Mouse (Mus musculus) embryo, embryonic 10.5 days (tissue): ENCODE data around the gene Cd93.
A peak's percentile ranks its signal among the peaks of the same experiment; 100 is the strongest.

Experiments used
- DNase-seq: peaks from one replicate; pipeline ENCODE4 v3.0.0-alpha.2; 2015; ENCODE audit warnings: low spot score

Cd93 gene

GRCm38 (mm10) chr2:148442172-148442571, 1.2 kb downstream of the Cd93 start:
- DNase-seq, result no peak

GRCm38 (mm10) chr2:148441421-148441820, 1.9 kb downstream of the Cd93 start:
- DNase-seq, result no peak

DNA sequence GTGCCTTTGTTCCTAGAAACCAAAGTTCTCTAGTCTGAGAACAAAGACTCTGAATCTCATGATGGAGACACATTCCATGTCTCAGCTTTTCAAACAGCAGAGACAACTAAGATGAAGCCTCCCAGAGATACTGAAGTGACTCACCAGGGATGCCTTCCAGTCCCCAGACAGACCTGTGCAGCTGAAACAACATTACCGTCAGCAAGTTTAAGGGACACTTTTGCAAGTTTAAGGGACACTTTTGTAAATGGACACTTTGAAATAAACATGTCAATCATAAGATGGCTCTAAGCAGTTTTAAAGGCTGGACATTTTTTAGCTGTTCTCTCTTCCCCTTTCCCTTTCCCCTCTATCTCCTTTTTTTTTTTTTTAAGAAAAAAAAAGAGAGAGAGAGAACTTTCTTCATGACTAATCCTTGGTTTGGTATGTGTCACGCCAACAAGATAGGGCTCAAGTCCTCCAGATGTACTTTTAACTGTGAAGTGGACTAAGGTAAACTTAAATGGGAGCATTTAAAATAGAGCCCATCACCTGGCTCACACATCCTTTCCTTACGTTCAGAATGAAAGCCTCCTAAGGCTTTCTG, 3.6 kb downstream of the Cd93 start:
- no peak for DNase-seq

DNA sequence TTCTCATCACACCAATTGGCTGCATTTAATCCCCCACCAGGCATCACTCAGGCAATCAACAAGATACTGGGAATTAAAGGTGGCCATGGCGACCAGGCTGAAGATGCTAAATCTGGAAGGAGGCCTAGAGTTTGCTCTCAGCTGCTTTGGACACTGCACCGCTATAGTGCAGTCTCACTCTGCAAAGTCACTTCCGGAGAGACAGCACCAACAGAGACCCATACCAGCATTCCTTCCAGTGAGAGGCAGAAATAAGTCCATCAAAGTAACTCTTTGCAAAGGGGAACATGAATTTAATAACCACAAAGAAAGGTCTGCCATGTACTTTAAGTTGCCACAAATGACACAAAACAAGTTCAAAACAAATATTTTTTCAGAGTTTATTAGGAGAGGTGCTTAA, 7.1 kb downstream of the Cd93 start:
- no peak for DNase-seq

DNA sequence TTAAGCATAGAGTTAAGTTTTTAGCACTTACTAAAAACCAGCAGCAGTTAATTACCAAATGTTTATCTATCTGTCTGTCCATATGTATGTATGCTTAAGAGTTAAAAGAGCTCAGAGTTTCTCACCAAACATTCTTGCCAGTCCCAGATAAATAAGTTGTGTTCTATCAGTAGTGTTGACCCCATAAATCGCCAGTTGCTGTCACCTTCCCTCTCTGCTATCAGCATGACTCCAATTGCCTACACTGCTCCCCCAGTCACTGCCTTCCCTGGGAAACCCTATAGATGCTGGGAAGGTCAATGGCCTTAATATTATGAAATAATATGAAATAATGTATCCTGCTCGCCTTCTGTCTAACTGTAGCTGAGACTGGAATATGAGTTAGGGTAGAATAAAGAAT, 11.0 kb downstream of the Cd93 start:
- no peak for DNase-seq

- DNase-seq, result no peak
Observed at GRCm38 (mm10) chr2:148430941-148431340, 12.4 kb downstream of the Cd93 start.

DNA sequence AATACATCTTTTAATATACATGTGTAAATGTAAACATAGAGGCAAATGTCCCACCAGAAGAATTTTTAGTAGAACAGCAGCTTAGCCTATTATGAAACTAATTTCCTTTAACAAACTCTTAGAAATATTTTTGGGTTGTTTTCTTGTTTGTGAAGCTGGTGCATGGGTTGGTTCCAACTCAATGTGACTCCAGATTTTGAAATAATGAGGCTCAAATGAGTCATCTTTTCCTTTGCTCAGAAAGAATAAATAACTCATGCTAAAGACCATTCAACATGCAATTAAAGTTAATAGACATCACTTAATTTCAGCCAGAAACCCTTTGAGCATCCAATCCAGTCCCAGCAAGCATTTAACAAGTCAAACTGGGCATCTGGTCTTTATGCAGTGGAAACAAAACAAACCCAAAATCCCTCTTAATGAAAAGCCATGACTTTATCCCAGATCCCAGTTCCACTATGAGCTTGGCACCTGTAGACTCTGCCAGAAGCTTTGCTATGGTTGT, 14.3 kb downstream of the Cd93 start:
- no peak for DNase-seq

- DNase-seq, result no peak
Observed at GRCm38 (mm10) chr2:148428523-148428922, 14.8 kb downstream of the Cd93 start.

- DNase-seq, result no peak
Observed at GRCm38 (mm10) chr2:148427553-148427952, 15.8 kb downstream of the Cd93 start.

DNA sequence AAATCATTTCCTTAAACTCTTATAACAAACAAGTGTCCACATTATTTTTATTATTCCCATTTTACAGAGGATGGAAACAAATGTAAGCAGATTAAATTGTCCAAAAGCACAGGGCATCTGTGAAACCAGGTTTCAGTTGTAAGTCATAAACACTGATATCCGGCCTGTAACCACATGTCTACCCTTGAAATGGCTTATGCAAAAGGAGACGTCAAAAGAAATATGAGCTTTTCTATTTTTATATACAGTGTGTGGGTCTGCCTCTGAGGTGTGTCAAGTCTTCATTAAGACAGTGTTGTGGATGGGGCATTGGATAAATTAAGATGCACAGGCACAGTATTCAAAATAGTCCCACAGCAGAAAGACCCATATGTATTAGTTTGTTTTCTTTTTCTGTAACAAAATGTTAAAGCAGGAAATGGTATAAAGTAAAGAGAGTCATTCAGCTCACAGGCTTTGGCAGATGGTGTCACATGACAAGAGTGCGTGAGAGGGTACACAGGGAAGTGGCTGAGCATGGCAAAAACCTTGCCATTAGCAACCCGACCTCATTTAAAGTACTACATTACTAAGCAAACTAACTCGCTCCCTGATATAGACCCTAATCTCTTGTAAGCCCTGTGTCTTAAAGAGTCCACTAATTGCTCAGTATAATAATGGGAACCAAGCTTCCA, 17.5 kb downstream of the Cd93 start:
- no peak for DNase-seq

GRCm38 (mm10) chr2:148421706-148422105, 21.7 kb downstream of the Cd93 start:
- no peak for DNase-seq

GRCm38 (mm10) chr2:148421112-148421511, 22.3 kb downstream of the Cd93 start:
- no peak for DNase-seq

- DNase-seq, result no peak
Observed at GRCm38 (mm10) chr2:148419776-148420175, 23.6 kb downstream of the Cd93 start.

DNA sequence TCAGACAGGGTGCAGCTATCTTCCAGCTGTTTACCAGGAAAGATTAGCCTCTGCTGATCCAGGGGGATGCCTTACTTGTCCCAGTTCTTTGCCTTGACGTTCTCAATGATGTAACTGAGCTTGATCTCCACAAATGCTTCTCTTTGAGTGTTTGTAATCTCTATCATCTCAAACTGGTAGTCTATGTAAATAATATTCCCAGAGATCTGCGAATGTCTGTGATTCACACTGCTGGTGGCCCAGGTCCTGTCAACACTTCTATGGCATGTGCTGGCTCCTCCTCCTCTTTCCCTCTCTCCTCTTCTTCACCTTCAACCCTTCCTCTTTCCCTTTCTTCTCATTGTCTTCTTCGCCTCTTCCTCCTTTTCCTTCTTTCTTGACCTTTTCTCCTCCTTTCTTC, 24.2 kb downstream of the Cd93 start:
- DNase-seq, result no peak

GRCm38 (mm10) chr2:148409821-148410220, 33.5 kb downstream of the Cd93 start:
- no peak for DNase-seq

DNA sequence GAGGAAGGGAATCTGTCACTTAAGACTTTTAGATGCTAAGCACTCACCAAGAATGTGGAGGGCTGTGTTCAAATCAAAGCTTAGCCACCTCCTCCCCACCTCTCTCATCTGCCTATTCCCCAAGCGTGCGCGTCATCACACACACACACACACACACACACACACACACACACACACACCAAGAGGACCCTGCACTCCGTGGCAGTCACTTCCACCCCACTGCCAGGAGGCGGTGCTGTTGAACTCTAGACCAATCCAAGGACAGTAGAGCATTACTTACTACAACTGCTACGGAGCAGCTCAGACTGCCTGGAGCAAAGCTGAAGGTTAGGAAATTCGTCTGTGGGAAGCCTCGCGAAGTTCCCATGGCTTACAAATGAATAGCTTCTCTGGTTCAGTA, 34.2 kb downstream of the Cd93 start:
- DNase-seq, result peak; percentile 81

- DNase-seq, result no peak
Observed at GRCm38 (mm10) chr2:148408761-148409120, 34.6 kb downstream of the Cd93 start.

- DNase-seq, result peak; percentile 71
Observed at GRCm38 (mm10) chr2:148407870-148408760, 35.2 kb downstream of the Cd93 start, which contains the start of gene Thbd. Gene Thbd, minus strand, starts transcription at chr2:148408188.

- DNase-seq, result peak; percentile 46
Observed at GRCm38 (mm10) chr2:148406971-148407869, 36.1 kb downstream of the Cd93 start.

DNA sequence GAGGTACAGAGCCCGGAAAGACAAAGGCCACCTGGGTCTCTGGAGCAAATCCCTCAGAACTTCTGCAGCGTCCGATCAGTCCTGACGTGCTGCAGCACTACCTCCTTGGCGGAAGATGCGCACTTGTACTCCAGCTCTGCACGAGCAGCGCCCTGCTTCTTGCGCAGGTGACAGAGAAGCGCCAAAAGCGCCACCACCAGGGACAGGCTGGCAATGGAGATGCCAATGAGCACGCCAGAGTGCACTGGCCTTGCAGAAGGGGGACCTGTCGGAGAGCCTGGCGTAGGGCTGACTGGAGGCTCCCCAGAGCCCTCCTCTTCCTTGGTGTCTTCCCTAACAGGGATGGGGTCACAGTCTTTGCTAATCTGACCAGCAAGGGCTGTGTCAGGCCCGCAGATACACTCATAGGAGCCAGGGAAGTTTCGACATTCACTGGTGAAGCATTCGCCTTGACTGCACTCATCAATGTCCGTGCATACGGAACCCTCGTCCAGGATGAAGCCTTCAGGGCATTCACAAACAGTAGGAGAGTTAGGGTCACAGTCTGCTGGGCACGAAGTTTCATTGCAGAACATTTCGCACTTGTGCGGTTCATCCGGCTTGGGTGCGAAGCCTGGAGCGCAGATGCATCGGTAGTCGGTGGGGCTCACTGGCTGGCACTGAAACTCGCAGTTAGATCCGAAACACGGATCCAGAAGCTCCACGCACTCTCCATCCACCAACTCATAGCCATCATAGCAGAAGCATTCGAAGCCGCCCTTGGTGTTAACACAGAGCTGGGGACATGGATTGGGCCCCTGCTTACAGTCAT, 37.0 kb downstream of the Cd93 start:
- DNase-seq, result peak; percentile 46

- DNase-seq, result no peak
Observed at GRCm38 (mm10) chr2:148404906-148405305, 38.5 kb downstream of the Cd93 start.
